Mouse (Mus musculus) limb, embryonic 11.5 days (tissue): ENCODE measurements at regions not wholly inside any gene's neighbourhood (a gene's known extent, or its start where the extent isn't known, plus 50 kb on each side); places are given as distances from the start of the nearest gene placed in this dataset.

Experiments
- ATAC-seq: fragments of 200-750 bp; cut with Nextera tagmentation; 2 replicates; pipeline ENCODE4 v1.8.0; 2017; ENCODE audit warnings: low read depth; ENCODE audit not compliant: insufficient number of reproducible peaks, low FRiP score, low TSS enrichment
- DNase-seq: peaks from one replicate; pipeline ENCODE4 v3.0.0-alpha.2; 2015; ENCODE audit warnings: low spot score
- H3K27ac ChIP-seq: fragments of 300-500 bp; sonication (generic); replicated peaks from 2 replicates; pipeline ENCODE4 v1.5.1; 2014; ENCODE audit warnings: low read depth, mild to moderate bottlenecking, low read length
- H3K27me3 ChIP-seq: fragments of 300-500 bp; sonication (generic); 2 replicates; pipeline ENCODE4 v1.6.1; 2014; ENCODE audit warnings: mild to moderate bottlenecking, low read length, mixed read lengths; ENCODE audit not compliant: control insufficient read depth, insufficient read depth
- H3K36me3 ChIP-seq: fragments of 300-500 bp; sonication (generic); 2 replicates; pipeline ENCODE4 v1.6.1; 2014; ENCODE audit warnings: mild to moderate bottlenecking, low read length, moderate library complexity, mixed read lengths; ENCODE audit not compliant: control insufficient read depth, insufficient read depth
- H3K4me1 ChIP-seq: fragments of 300-500 bp; sonication (generic); 2 replicates; pipeline ENCODE4 v1.6.1; 2014; ENCODE audit warnings: low read length, mixed read lengths; ENCODE audit not compliant: control insufficient read depth, insufficient read depth
- H3K4me2 ChIP-seq: fragments of 300-500 bp; sonication (generic); 2 replicates; pipeline ENCODE4 v1.6.1; 2014; ENCODE audit warnings: low read depth, mild to moderate bottlenecking, moderate library complexity; ENCODE audit not compliant: severe bottlenecking
- H3K4me3 ChIP-seq: fragments of 300-500 bp; sonication (generic); 2 replicates; pipeline ENCODE4 v1.5.1; 2014; ENCODE audit warnings: low read depth, low read length
- H3K9ac ChIP-seq: fragments of 300-500 bp; sonication (generic); 2 replicates; pipeline ENCODE4 v1.6.1; 2014; ENCODE audit warnings: mild to moderate bottlenecking, low read length
- H3K9me3 ChIP-seq: fragments of 300-500 bp; sonication (generic); 2 replicates; pipeline ENCODE4 v1.6.1; 2016; ENCODE audit warnings: low read length; ENCODE audit not compliant: control insufficient read depth
- WGBS: fragments of 180-500 bp; shearing (Covaris S2); extraction: QIAGEN DNeasy Blood & Tissue Kit; methylation state at CpG from one replicate; pipeline ENCODE4 v1.1.7; 2014; 5-methylcytosine and 5-hydroxymethylcytosine counted together

GRCm38 (mm10) chrX:9738904-9739303, 76.1 kb upstream of the Dynlt3 start:
- no peaks in the 10 kb centered on the region for H3K36me3 ChIP-seq
- no peaks in the 10 kb centered on the region for H3K4me1 ChIP-seq
- no peak overlapping the region for H3K9ac ChIP-seq
- no peak overlapping the region for H3K27ac ChIP-seq
- no peak overlapping the region for H3K4me3 ChIP-seq
- ATAC-seq (no peak), DNase-seq (no peak)
- 92% methylated on average over 2 of the region's 2 CpGs for WGBS
- no peaks in the 10 kb centered on the region for H3K27me3 ChIP-seq
- no peak overlapping the region for H3K4me2 ChIP-seq
- H3K9me3 ChIP-seq, result no peaks in the 10 kb centered on the region

GRCm38 (mm10) chrX:9742518-9742917, 79.7 kb upstream of the Dynlt3 start:
- Histone ChIP-seq H3K27me3 (no peaks in the 10 kb centered on the region), H3K4me3 (no peak overlapping the region), H3K9me3 (no peaks in the 10 kb centered on the region), H3K4me1 (no peaks in the 10 kb centered on the region), H3K36me3 (no peaks in the 10 kb centered on the region), H3K4me2 (no peak overlapping the region), H3K27ac (no peak overlapping the region), H3K9ac (no peak overlapping the region)
- no peak for ATAC-seq
- WGBS, result 86% methylated on average over 3 of the region's 3 CpGs
- DNase-seq, result no peak

- H3K9ac ChIP-seq, result no peak overlapping the region
- WGBS, result 24% methylated on average over 21 of the region's 27 CpGs
- 0 out of 2 replicates have a peak, but pooled peaks have one; percentile 21 for ATAC-seq
Measured at GRCm38 (mm10) chrX:9747305-9747938, 84.6 kb upstream of the Dynlt3 start.

GRCm38 (mm10) chrX:9752954-9753572, 90.3 kb upstream of the Dynlt3 start:
- ATAC-seq, result no peak
- WGBS, result 72% methylated on average over 5 of the region's 5 CpGs

More at GRCm38 (mm10) chrX:9747305-9747938, 84.6 kb upstream of the Dynlt3 start:
- Histone ChIP-seq H3K9me3 (no peaks in the 10 kb centered on the region), H3K4me2 (peak overlapping the region; percentile 41), H3K27me3 (no peaks in the 10 kb centered on the region), H3K36me3 (no peaks in the 10 kb centered on the region), H3K4me3 (peak overlapping the region; percentile 12; the same call in 1 of the 2 replicates), H3K27ac (no peak overlapping the region), H3K4me1 (no peaks in the 10 kb centered on the region)
- peak; percentile 55 for DNase-seq

GRCm38 (mm10) chrX:9769540-9769939, 77.2 kb upstream of the Hypm start:
- Histone ChIP-seq H3K9me3 (no peaks in the 10 kb centered on the region), H3K4me1 (no peaks in the 10 kb centered on the region), H3K27ac (no peak overlapping the region), H3K4me2 (no peak overlapping the region), H3K4me3 (no peak overlapping the region), H3K9ac (no peak overlapping the region), H3K36me3 (no peaks in the 10 kb centered on the region), H3K27me3 (no peaks in the 10 kb centered on the region)
- ATAC-seq (no peak), DNase-seq (no peak)

More at GRCm38 (mm10) chrX:9752954-9753572, 90.3 kb upstream of the Dynlt3 start:
- H3K4me2 ChIP-seq, result no peak overlapping the region
- no peak overlapping the region for H3K9ac ChIP-seq
- H3K4me3 ChIP-seq, result no peak overlapping the region
- H3K36me3 ChIP-seq, result no peaks in the 10 kb centered on the region
- H3K4me1 ChIP-seq, result no peaks in the 10 kb centered on the region
- DNase-seq, result no peak
- no peaks in the 10 kb centered on the region for H3K9me3 ChIP-seq
- H3K27ac ChIP-seq, result no peak overlapping the region
- H3K27me3 ChIP-seq, result no peaks in the 10 kb centered on the region

GRCm38 (mm10) chrX:9777498-9777897, 69.2 kb upstream of the Hypm start:
- no peaks in the 10 kb centered on the region for H3K4me1 ChIP-seq
- no peak overlapping the region for H3K27ac ChIP-seq
- 90% methylated on average over 4 of the region's 4 CpGs for WGBS

GRCm38 (mm10) chrX:9789542-9789941, 57.2 kb upstream of the Hypm start:
- ATAC-seq, result no peak
- no peak overlapping the region for H3K9ac ChIP-seq
- H3K36me3 ChIP-seq, result no peaks in the 10 kb centered on the region
- no peak overlapping the region for H3K27ac ChIP-seq
- DNase-seq, result no peak
- no peaks in the 10 kb centered on the region for H3K27me3 ChIP-seq
- no peaks in the 10 kb centered on the region for H3K9me3 ChIP-seq
- 90% methylated on average over 3 of the region's 3 CpGs for whole genome bisulfite sequencing
- no peak overlapping the region for H3K4me2 ChIP-seq
- no peak overlapping the region for H3K4me3 ChIP-seq
- no peaks in the 10 kb centered on the region for H3K4me1 ChIP-seq

More at GRCm38 (mm10) chrX:9777498-9777897, 69.2 kb upstream of the Hypm start:
- no peak overlapping the region for H3K4me2 ChIP-seq
- H3K4me3 ChIP-seq, result no peak overlapping the region
- no peaks in the 10 kb centered on the region for H3K9me3 ChIP-seq
- no peaks in the 10 kb centered on the region for H3K36me3 ChIP-seq
- no peak overlapping the region for H3K9ac ChIP-seq
- no peaks in the 10 kb centered on the region for H3K27me3 ChIP-seq
- no peak for ATAC-seq
- DNase-seq, result no peak
